Mouse (Mus musculus): ENCODE measurements at regions not wholly inside any gene's neighbourhood (a gene's known extent, or its start where the extent isn't known, plus 50 kb on each side); places are given as distances from the start of the nearest gene placed in this dataset.
A peak's percentile ranks its signal among the peaks of the same experiment; 100 is the strongest.

GRCm38 (mm10) chr13:102142986-102143385 lies 375.0 kb upstream of the Pik3r1 start:
- no peak for DNase-seq

- no peak for DNase-seq
Measured at GRCm38 (mm10) chr13:102143848-102144247, 375.8 kb upstream of the Pik3r1 start.

- no peak for DNase-seq
Measured at GRCm38 (mm10) chr13:102148039-102148438, 380.0 kb upstream of the Pik3r1 start.

GRCm38 (mm10) chr13:102153785-102154608 lies 386.0 kb upstream of the Pik3r1 start:
- DNase-seq: peak; percentile 25

- DNase-seq: no peak
Measured at GRCm38 (mm10) chr13:102154609-102154899, 386.5 kb upstream of the Pik3r1 start.

- DNase-seq: no peak
Measured at GRCm38 (mm10) chr13:102157369-102158130, 389.5 kb upstream of the Pik3r1 start.

- peak; percentile 35 for DNase-seq
Measured at GRCm38 (mm10) chr13:102173382-102174234, 405.6 kb upstream of the Pik3r1 start.

- no peak for DNase-seq
Measured at GRCm38 (mm10) chr13:102174431-102174830, 406.4 kb upstream of the Pik3r1 start.

- DNase-seq: no peak
Measured at GRCm38 (mm10) chr13:102174896-102175295, 406.9 kb upstream of the Pik3r1 start.

- DNase-seq: no peak
Measured at GRCm38 (mm10) chr13:102175406-102175805, 407.4 kb upstream of the Pik3r1 start.

GRCm38 (mm10) chr13:102176456-102176855 lies 408.4 kb upstream of the Pik3r1 start:
- no peak for DNase-seq

- DNase-seq: no peak
Measured at GRCm38 (mm10) chr13:102194716-102195115, 426.7 kb upstream of the Pik3r1 start.

- no peak for DNase-seq
Measured at GRCm38 (mm10) chr13:102202301-102202700, 434.3 kb upstream of the Pik3r1 start.

- DNase-seq: peak; percentile 48
Measured at GRCm38 (mm10) chr13:102218486-102218885, 450.5 kb upstream of the Pik3r1 start.

GRCm38 (mm10) chr13:102231048-102231447 lies 462.3 kb upstream of the Cd180 start:
- DNase-seq: peak; percentile 31

- no peak for DNase-seq
Measured at GRCm38 (mm10) chr13:102232291-102232936, 460.9 kb upstream of the Cd180 start.

GRCm38 (mm10) chr13:102250884-102251283 lies 442.5 kb upstream of the Cd180 start:
- DNase-seq: no peak

GRCm38 (mm10) chr13:102251709-102252108 lies 441.6 kb upstream of the Cd180 start:
- DNase-seq: no peak

- DNase-seq: no peak
Measured at GRCm38 (mm10) chr13:102255401-102256371, 437.7 kb upstream of the Cd180 start.

GRCm38 (mm10) chr13:102258207-102258606 lies 435.2 kb upstream of the Cd180 start:
- peak; percentile 17 for DNase-seq

GRCm38 (mm10) chr13:102273818-102274217 lies 419.5 kb upstream of the Cd180 start:
- DNase-seq: no peak

GRCm38 (mm10) chr13:102275296-102275695 lies 418.1 kb upstream of the Cd180 start:
- no peak for DNase-seq

All from retina, postnatal 1 day (tissue).